ENCODE assay signal across 24 mouse cellular contexts in the genomic region with DNA sequence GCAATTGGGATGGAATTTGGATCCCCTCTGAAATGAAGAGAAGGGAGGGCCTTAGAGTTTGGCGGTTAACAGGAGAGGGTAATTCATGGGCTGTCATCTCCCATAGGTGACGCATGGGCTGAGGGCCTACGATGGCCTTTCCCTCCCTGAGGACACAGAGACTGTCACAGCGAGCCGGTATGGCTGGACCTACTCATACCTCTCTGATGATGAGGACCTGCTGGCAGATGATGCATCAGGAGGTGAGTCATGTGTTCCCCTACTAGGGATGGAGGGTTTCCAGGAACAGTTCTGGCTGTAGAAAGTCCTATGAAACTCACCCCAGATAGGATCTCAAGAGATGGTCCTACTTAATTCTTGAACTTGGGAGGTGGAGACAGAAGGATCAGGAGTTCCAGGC. TPM values are rescaled to one million over a fixed set of nuclear protein-coding genes. Genes with fewer than 3 reads are reported as not detected.
A peak's percentile ranks its signal among the peaks of the same experiment; 100 is the strongest.
DNase-seq lines count a peak whose midpoint lies in the region; ATAC-seq lines count a peak whose summit lies in the region.
"Had no signal": no experiment of that assay in that cellular context is flagged by ENCODE, and none has a peak within 500 bp of the region (broad histone marks: within the 10 kb centered on the region; RNA-seq: fewer than 3 reads in every experiment).

No protein-coding gene starts in this region.

- 91% methylated on average over 5 of the region's 5 CpGs for WGBS in intestine, embryonic 16.5 days
- WGBS in intestine, embryonic 15.5 days, result 87% methylated on average over 5 of the region's 5 CpGs

- peak; percentile 36 to 58 for DNase-seq in cerebellum, postnatal 25 days
- no peak for DNase-seq in cerebellum, adult 11 months
- DNase-seq in adrenal gland, adult 8-10 months, result peak; percentile 76
- peak; percentile 61 for DNase-seq in skeletal muscle tissue, adult 2 months (ENCODE audit: low read depth, low spot score)
- DNase-seq in testis, postnatal 10 days (ENCODE audit: low spot score), result no peak
- no peak for DNase-seq in adipocyte (ENCODE audit: low spot score)
- DNase-seq: gastrocnemius, postnatal 25 days; lung, adult 2 months; lung, postnatal 4 days; thymus, postnatal 25 days had no signal

- H3K4me2 ChIP-seq in intestine, embryonic 16.5 days (ENCODE audit: low read depth, low read length), result no peak overlapping the region
- no peak overlapping the region for H3K4me2 ChIP-seq in intestine, embryonic 15.5 days (replicated peaks)
- H3K4me2 ChIP-seq: embryonic facial prominence, embryonic 12.5 days; kidney, embryonic 15.5 days; limb, embryonic 13.5 days; midbrain, embryonic 11.5 days; neural tube, embryonic 15.5 days had no signal

- no peak overlapping the region for H3K4me3 ChIP-seq in intestine, embryonic 16.5 days (ENCODE audit: low read length)
- no peak overlapping the region for H3K4me3 ChIP-seq in intestine, embryonic 15.5 days (replicated peaks)
- H3K4me3 ChIP-seq: embryonic facial prominence, embryonic 12.5 days; hindbrain, embryonic 10.5 days; kidney, embryonic 15.5 days; layer of hippocampus, adult 2 months; limb, embryonic 13.5 days; neural tube, embryonic 15.5 days had no signal

- peak overlapping the region; percentile 6; the same call in 1 of the 2 replicates for H3K27ac ChIP-seq in intestine, embryonic 16.5 days (ENCODE audit: low read length)
- H3K27ac ChIP-seq in intestine, embryonic 15.5 days, result no peak overlapping the region
- H3K27ac ChIP-seq: embryonic facial prominence, embryonic 12.5 days; hindbrain, embryonic 10.5 days; layer of hippocampus, adult 2 months; limb, embryonic 13.5 days; neural tube, embryonic 15.5 days had no signal

- no peak for ATAC-seq in intestine, embryonic 16.5 days
- no peak for ATAC-seq in intestine, embryonic 15.5 days
- ATAC-seq: activated CD4-positive, CD25-positive, alpha-beta regulatory T cell, adult 4 months had no signal

- H3K4me1 ChIP-seq in intestine, embryonic 16.5 days (ENCODE audit: control insufficient read depth, insufficient read depth, low read length), result peaks cover 49% of the 10 kb centered on the region
- H3K4me1 ChIP-seq in intestine, embryonic 15.5 days (replicated peaks), result peaks cover 30% of the 10 kb centered on the region

- H3K36me3 ChIP-seq in intestine, embryonic 16.5 days (ENCODE audit: control insufficient read depth, insufficient read depth, low read length), result peaks cover 9% of the 10 kb centered on the region; the same call in 1 of the 2 replicates
- H3K36me3 ChIP-seq in intestine, embryonic 15.5 days, result peaks cover 13% of the 10 kb centered on the region
- H3K36me3 ChIP-seq: neural tube, embryonic 15.5 days had no signal

- H3K27me3 ChIP-seq in intestine, embryonic 16.5 days (replicated peaks; ENCODE audit: control insufficient read depth, insufficient read depth, low read length), result no peaks in the 10 kb centered on the region
- H3K27me3 ChIP-seq in intestine, embryonic 15.5 days (replicated peaks), result no peaks in the 10 kb centered on the region
- H3K27me3 ChIP-seq: embryonic facial prominence, embryonic 12.5 days; kidney, embryonic 15.5 days; limb, embryonic 13.5 days; neural tube, embryonic 15.5 days had no signal

- H3K9me3 ChIP-seq in intestine, embryonic 16.5 days (ENCODE audit: control insufficient read depth, low read length), result no peaks in the 10 kb centered on the region
- no peaks in the 10 kb centered on the region for H3K9me3 ChIP-seq in intestine, embryonic 15.5 days
- H3K9me3 ChIP-seq: embryonic facial prominence, embryonic 12.5 days; hindbrain, embryonic 10.5 days; kidney, embryonic 15.5 days; limb, embryonic 13.5 days; neural tube, embryonic 15.5 days had no signal

- H3K9ac ChIP-seq in intestine, embryonic 16.5 days (ENCODE audit: low read depth, low read length), result no peak overlapping the region
- no peak overlapping the region for H3K9ac ChIP-seq in intestine, embryonic 15.5 days
- H3K9ac ChIP-seq: embryonic facial prominence, embryonic 12.5 days; kidney, embryonic 15.5 days; neural tube, embryonic 15.5 days had no signal

RNA-seq across cellular contexts. Expression of gene Hspg2, which starts 32.4 kb away (rescaled TPM):
- 24.5 TPM in 2 replicates for polyA plus RNA-seq in intestine, embryonic 16.5 days (2015; fragmentation: Nextera tagmentation; extraction: Ambion mirVana)
- polyA plus RNA-seq in intestine, embryonic 15.5 days (2015; fragmentation: Nextera tagmentation; extraction: Ambion mirVana), result 20.9 and 23.0 TPM in 2 replicates
- 100 to 1,000 TPM; 107 to 236 (median 145) TPM for total RNA-seq in adrenal gland, adult 8-10 months (2022)
- polyA plus RNA-seq: activated CD4-positive, CD25-positive, alpha-beta regulatory T cell, adult 4 months had no signal

RNA-seq across cellular contexts. Expression of gene 1700013G24Rik, which starts 47.9 kb away (rescaled TPM):
- polyA plus RNA-seq in intestine, embryonic 16.5 days (2015; fragmentation: Nextera tagmentation; extraction: Ambion mirVana), result not detected in 2 replicates
- not detected in 2 replicates for polyA plus RNA-seq in intestine, embryonic 15.5 days (2015; fragmentation: Nextera tagmentation; extraction: Ambion mirVana)
- total RNA-seq in adrenal gland, adult 8-10 months (2022), result not detected
- total RNA-seq: gastrocnemius, postnatal 25 days; layer of hippocampus, adult 2 months; left cerebral cortex, adult 18-20 months; MEL had no signal
- polyA plus RNA-seq: activated CD4-positive, CD25-positive, alpha-beta regulatory T cell, adult 4 months; embryonic facial prominence, embryonic 12.5 days; frontal cortex, adult 2 months; hindbrain, embryonic 10.5 days; kidney, embryonic 15.5 days; limb, embryonic 13.5 days; midbrain, embryonic 11.5 days; neural tube, embryonic 15.5 days; stomach, embryonic 16.5 days had no signal

Comparison
In these comparisons a context has a peak if more than half of its experiments do, and no peak if none do; other contexts are left out.
1. DNase-seq: peak in cerebellum, postnatal 25 days (2 of 2), adrenal gland, adult 8-10 months (single experiment) and skeletal muscle tissue, adult 2 months (single experiment); none in cerebellum, adult 11 months (single experiment), testis, postnatal 10 days (single experiment) and adipocyte (single experiment).